Mouse (Mus musculus) embryo, embryonic 11.5 days (tissue): ENCODE results near the gene Egflam.

Experiments used
- DNase-seq: peaks from one replicate; pipeline ENCODE4 v3.0.0-alpha.2; 2012; ENCODE audit warnings: low read depth, low spot score

Egflam gene

DNA sequence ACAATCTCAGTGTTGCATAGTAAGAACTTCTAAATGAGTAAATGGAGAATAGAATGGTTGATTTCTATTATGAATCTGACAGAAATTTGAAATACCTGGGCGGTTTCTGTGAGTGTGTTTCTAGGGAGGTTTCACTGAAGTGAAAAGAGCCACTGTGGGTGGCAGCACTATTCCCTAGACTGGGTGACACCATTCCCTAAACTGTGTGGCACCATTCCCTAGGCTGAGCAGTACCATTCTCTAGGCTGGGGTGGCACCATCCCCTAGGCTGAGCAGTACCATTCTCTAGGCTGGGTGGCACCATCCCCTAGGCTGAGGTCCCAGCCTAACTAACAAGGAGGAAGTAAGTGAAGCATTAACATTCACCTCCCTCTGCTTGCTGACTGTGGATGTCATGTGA, 103.0 kb downstream of the Egflam start:
- DNase-seq: no peak

DNA sequence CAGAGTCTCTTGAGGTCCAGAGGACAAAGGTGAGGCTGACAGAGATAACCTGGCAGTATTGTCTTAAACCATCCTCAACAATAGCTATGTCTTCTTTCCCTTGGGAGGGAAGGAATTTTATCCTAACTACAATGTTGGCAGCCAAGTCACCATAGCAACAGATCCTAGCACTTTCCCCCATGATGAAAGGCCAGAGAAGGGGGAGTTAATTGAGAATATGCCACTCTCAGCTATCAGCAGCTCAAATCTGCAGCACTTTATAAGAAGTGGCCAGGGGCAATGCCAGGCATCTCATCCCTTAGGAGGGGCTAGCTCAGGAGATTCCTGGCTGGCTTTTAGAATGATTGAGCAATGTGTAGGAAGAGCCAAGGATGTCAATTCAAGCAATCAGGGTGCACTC, 105.3 kb downstream of the Egflam start:
- no peak for DNase-seq

DNA sequence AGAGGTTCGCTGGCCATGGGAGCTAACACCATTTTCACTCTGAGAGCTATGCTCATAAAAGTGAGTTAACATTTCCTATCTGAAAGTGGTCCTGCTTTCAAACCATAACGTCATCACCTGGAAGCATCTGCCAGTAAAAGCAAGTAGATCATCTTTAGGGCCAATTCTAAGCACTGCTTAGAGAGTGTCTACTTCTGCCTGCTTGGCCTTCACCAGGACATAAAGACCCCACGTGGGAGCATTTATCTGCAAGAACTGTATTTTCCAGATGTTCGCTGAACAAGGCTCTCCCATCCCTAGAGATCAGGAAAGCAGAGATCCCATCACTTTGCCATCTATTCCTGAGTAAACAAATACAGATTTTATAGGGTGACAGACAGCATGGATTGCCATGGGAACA, 108.2 kb downstream of the Egflam start:
- DNase-seq: no peak

DNA sequence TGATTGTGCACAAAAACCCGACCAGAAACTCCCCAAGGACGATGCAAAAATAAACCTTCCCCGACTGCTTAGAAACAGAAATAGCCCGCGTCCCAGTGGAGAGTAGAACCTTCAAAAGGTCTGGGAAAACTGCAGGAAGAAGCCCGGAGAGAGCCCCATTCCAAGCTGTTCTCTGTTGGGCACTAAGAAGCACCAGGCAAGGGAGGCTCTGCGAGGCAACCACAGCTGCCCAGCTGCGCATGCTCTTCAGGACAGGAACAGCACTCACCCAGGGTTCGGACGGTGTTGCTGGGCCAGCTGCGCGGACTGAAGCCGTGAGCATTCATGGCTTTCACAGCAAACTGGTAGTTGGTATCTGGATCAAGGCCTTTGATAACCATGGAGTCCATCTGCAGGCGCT, 108.7 kb downstream of the Egflam start:
- DNase-seq: no peak

DNA sequence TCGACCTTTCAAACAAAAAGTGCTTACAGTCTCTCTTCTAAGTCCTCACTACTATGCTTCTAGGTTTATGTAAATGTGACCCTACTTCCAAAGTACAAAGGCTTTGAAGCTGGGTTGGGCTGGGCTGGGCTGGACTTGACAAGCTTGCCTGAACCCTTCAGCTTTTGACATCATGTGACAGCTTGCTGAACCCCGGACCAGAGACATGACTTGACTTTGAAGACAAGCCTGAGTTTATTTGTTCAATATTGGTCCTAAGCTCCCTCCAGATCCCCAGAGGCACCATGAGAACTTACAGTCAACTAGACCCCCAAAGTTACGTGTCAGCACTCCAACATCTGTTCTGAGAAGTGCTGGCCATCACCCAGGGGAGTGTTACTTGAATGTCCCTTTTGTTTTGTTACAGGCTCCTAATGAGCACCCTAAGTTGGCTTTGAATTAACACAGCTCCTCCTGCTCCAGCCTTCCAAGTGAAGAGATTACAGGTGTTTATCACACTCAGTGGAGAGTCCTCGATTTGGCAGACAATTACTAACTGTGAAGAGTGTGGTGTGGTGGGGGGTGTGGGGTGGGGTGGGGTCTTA, 109.3 kb downstream of the Egflam start:
- DNase-seq: no peak

DNA sequence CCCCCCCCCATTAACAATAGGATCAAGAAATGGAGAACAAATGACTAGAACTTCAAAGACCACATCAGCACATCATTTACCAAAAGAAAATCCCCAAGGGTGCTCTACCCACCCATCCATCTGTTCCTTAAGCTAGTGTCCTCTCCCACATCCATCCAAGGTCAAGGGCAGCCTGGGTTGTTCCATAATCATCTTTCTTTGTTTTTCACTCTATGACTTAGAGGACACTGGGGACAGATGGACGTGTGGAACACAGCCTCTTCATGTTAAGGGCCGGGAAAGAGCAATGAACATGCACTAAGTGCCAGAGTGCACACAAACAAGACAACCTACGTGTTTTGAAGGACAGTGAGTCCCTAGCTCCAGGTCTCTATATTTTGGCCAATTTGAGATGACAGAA, 110.3 kb downstream of the Egflam start:
- DNase-seq: no peak

DNA sequence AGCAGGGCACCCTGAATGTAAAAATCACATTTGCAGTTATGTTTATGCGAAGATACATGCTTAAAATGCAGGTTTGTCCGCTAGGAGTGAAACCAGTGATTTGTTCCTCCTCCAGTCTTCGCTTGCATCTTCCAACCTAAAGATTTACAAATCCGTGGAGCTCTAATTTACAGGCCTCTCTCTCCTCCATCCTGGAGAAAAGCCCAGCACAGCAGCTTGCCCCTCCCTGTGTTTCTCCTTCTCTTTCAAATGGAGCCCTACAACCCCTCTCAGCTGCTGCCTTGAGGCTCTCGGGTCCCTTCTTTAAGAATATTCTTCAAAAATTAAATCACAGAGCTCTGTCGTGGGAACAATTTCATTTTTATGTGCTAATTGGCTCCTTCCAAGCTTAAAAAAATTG, 116.6 kb downstream of the Egflam start:
- no peak for DNase-seq

DNA sequence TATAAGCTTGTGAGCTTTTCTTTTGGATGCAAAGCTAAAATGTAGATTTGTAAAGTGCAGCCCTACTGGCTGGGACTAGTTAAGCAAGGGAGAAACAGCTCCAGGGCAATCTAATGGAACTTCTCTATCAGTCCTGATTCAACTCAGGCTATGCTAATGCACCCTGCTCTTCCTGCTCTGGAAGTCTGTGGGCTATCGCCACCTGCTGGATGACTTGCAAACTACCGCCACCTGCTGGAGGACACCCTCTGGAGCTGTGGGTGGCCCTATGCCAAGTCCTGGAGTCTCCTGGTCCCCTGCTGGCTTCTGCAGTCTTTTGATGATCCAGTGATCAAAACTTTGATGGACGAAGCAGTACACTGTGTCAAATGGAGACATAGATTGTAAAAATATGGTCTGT, 134.4 kb downstream of the Egflam start:
- peak; percentile 62 for DNase-seq

DNA sequence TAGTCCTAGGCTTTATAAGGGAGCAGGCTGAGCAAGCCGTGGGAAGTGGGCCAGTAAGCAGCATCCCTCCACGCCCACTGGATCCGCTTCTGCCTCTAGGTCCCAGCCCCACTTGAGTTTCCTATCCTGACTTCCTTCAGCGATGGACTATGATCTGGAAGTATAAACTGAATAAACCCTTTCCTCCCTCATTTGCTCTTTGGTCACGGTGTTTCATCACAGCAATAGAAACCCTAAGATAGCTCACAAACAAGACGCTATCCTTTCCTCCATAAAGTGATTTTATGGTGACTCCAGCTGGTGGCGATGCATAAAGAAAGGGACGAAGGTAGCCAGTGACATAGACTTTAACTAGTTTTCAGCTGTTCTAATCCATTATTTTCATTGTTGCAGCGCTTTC, 134.9 kb downstream of the Egflam start:
- DNase-seq: no peak

DNA sequence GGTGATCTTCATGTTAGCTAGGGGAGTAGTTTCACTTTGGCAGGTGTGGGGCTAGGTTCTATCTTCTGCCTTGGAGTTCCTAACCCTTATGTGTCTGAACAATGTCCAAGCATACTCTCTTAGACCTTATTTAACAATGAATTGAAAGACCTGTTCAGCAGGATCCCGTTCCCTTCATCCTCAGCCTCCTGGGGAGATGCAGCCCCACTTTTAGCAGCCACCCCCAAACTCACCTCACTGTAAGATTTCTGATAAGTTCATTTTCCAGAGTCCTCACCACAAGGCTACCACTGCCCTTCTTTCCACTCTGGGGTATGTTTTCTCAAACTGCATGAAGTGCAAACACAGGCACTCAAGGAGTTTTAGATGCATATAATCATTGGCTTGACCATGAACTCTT, 136.8 kb downstream of the Egflam start:
- no peak for DNase-seq

DNA sequence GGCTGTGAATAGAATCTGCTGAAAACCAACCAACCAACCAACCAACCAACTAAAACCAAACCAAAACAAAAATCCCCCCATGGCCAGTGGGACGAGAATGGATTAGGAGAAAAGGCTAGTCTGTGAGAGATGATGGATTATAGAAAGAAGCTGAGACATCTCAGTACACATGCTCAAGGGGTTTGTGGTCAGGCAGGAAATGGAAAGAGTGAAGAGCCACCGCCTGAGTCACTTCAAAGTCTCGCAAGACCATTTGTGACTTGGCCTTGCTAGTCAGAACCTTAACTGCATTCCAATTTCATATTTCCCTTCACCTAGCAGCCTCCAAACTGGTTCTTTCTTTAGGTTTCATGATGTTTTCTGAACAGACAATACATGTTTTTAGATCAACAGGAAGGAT, 141.6 kb downstream of the Egflam start:
- DNase-seq: no peak

DNA sequence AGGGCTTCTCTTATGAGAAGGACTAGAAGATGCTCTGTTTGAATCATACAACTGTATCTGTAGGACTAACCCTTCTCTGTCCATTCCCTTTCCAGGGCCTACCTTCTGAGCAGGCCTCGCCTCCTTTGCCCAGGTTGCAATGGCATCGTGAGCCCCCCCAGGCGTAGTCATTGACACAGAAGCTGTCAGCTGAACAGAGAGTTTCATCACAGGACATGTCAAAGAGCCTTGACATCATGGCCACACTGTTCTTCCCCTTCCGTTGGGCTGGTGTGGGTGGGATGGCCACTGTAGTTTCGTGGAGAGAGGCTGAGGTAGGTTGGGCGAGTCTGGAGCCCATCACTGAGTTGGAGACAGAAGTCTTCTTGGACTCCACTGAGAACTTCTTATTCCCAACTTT, 144.9 kb downstream of the Egflam start:
- no peak for DNase-seq

DNA sequence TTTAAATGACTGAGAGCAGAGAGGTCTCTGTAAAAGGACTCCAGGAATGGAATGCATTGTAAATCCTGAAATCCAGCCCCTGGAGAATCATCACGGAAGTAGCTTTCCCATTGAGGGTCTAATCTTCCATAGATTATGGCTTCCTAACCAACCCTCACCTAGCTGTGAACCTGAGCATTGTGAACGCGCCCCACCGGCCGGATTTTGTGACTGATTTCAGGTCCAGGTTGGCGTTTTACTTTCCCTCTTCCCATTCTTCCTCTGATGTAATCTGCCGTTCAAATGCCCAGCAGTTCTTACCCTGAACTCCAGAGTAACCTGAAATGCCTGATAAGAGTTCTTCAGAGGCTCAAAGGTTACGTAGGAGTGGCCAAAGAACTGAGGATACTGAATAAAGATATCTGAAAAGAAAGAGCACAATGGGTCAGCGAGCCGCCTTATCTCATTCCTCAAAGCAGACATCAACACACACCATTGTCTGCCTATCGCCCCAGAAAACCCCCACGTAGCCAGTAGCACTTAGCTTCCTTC, 146.0 kb downstream of the Egflam start:
- DNase-seq: no peak

DNA sequence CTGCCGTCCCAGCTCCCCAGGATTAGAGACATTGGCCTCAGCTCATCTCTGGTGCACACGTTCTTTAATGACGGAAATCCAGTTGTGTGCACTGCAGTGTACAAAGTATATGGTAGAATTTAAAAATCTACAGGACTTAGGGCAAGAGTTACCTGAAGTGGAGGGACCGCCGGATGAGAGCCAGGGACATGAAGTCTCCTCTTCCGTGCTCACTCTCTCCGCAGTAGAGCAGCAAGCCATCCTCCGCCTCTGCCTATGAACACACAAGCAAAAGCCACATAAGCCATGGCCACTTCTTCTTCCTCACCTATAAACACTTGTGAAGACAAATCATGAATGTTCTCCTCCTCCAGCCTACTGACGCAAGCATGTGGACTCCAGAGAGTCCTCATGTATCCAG, 147.2 kb downstream of the Egflam start:
- no peak for DNase-seq

DNA sequence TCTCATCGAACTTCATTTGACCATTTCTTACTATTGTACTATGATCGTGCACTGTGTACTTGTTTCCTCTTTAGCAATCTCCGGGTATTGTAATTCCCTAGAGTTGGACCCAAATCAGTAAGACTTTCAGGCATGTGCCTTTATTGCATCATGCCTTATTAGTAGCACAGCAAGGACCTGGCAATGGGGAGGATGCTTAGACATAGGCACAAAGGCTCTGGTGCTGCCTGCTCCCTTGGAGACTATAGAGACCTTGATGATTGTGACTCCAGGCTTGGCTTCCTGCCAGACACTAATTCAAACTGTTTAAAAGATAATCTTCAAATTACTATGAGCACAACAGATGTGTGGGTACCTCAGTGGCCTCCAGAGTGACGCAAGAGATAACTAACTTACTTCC, 149.0 kb downstream of the Egflam start:
- no peak for DNase-seq

DNA sequence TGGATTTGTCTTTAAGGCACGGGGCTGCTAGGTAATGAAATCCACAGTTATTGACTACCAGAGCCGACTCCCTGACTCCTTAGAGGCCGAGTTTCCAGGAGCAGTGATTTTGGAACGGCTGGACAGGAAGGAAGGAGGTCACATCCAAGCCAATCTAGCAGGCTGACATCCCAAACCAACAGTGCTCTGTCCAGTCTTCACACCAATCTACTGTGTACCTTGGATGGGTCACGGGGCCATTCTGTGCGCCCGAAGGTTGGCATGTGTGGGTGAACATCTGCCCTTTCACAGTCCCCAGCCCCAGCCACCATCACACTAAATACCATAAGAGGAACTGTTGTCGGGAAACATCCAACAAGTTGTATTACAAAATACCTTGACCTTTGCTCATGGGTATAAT, 150.9 kb downstream of the Egflam start:
- no peak for DNase-seq

DNA sequence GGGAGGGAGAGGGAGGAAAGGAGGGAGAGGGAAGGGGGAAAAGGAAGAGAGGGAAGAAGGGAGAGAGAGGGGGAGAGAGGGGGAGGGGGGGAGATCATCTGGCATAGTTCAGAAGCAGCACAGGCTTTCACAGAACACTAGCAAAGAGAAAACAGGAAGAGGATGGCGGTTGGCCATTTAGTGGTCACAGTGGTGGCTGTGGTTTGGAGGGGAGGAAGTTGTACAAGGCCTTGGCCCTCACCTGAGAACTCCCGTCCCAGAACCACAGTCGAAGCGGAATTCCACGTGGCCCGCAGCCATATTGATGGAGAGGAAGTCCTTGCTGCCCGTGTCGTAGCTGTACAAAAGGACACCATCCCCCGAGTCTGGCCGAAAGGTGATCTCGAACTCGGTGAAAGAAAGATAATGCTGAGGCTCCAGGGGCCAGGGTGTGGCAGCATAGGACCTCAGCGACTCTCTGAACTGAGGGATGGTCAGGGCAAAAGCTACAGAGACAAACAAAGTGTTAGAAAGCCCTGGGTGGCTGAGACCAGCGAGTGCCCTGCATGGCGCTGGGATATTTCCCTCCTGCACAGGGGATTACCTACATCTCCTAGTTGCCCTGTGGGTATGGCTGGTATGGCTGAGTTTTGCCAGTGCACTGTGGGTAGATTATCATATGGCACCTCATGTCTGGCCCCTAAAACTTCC, 155.9 kb downstream of the Egflam start:
- DNase-seq: no peak

DNA sequence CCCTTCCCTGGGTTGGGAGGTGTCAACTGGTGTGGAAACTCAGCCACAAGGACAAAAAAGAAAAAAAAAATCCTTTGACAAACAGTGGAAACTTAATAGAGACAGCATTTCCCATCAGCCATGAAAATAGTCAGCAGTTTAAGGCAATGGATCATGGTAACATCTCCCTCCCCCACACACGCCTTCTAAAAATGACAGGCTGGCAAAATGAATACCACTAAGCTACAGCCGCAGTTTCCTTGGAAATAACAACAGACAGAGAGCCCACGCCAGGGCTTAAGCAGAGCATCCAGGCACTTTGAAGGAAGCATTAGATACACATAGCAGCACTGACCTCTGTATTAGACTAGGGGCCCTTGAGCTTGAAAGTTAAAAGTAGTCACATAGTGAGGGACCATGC, 157.2 kb downstream of the Egflam start:
- no peak for DNase-seq

DNA sequence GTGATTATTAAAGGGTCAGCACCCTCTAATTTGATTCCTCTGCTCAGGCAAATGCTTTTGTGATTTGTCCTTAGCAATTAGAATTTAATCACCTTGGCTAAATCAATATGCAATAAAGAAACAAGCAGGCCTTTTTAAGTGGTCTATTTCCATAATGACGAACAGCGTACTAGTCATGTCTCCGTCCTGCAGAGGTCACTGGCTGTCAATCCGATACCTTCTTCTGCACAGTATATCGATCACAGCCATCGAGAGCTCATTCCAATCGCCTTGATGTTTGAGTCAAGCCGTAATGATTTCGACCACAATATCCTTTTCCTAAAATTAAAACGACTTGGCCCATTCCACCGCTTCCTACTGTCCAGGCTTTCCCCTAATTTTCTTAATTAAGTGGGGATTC, 158.3 kb downstream of the Egflam start:
- DNase-seq: no peak

DNA sequence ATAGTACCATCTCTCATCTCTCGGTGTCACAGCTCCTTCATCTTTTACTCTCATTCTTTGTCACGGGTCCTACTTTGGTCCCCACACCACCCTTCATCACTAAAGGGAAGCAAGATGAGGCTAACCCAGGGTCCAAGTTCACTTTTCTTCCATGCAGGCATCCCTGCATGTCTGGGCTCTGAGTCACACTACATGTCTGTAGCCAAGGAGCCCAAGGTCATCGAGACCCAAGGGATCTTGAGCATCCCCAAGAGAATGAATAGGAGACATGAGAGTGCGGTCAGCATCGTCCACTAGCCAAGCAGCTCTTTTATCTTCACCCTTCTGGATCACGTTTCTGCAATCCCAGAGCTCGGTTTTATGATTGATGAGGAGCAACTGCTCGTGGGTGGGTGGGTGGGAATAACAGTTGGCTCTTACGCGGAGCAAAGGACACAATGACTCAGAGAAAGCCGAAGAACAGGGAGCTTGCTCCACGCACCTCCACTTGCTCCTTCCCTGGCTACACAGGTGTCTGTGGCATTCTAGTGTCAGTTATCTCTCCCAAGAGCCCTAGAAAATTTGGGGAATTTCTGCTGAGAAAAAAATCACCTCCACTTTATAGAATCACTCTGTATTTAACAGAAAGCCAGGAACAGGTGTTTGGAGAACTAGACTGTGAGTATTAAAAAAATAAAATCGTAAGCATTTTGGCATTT, 164.7 kb downstream of the Egflam start:
- no peak for DNase-seq

DNA sequence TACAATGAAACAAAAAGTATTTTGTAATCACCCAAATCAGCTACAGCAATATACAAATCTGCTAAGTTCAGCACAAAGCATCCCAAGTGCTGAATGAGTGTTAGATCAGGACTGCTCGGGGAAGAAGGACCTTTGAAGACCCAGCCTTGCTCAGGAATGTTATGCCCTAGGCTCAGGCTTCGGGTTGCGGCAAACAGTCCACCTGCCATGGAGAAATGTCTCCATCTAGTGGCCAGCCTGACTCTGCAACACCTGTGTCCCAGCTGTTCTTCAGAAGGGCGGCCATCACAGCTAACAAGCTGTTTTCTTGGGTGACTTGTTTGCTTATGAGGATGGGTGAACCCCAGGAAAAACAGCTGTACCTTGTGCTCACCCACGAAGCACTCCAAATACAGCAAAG, 172.0 kb downstream of the Egflam start:
- DNase-seq: peak; percentile 72

DNA sequence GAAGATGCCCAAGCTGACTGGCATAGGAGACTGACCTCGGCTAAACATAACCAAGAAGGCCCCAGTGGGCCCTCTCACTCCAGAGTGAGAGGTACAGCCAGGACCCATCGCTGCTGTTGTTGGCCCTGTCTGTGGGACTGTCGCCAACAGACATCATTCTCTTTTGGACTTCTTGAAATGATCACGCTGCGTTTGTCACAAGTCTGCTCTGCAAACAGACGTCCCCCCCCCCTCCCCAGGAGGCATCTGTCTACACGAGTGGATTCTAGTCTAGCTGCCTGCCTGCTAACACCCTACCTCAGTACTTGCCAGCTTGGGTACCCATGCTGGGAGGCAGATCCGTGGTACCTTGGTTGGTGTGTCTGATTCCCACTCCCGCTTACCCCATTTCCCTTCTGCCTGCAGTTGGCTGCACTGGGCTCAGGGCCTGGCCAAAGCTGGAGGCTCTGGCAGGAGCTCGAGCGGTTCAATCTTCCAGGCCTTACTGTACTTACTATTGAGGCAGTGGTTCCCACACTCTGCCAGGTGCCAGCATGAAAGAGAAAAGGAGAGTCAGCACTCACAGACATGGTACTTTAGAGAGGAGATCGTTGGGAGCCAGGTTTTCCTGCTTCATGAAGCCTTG, 173.9 kb downstream of the Egflam start:
- DNase-seq: no peak

DNA sequence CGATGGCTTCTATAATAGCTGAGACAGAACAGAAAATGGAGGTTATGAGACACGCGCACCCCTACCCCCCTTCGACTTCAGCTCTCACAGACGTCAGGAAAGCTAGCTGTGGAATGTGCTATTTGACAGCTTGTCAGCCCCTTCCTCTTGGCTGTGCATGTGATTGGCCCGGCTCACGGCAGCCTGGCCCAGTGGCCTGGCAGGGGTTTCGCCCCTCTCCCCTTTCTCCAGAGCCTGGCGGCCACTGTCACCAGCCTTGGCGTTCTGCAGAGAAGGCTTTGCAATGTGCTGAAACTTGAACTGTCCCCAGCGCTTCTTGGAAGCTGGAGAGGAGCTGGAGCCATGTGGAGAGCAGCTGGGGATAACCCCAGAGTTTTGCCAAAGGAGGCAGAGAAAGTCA, 175.4 kb downstream of the Egflam start:
- DNase-seq: no peak
